Mouse (Mus musculus): ENCODE data around the gene Ttc39b.

Gene Ttc39b

GRCm38 (mm10) chr4:83323910-83324684, at the start of gene Ttc39b:
Gene Ttc39b, minus strand, starts transcription at chr4:83324255.
- peak; percentile 85 for DNase-seq (ENCODE audit: low spot score)

- DNase-seq (ENCODE audit: low spot score), result no peak
These were observed 49.3 kb upstream of the Ttc39b start for GRCm38 (mm10) chr4:83373381-83373780.

- no peak for DNase-seq (ENCODE audit: low spot score)
These were observed 33.7 kb upstream of the Ttc39b start for GRCm38 (mm10) chr4:83357738-83358137.

GRCm38 (mm10) chr4:83354786-83355185, 30.7 kb upstream of the Ttc39b start:
- DNase-seq (ENCODE audit: low spot score), result no peak

- DNase-seq (ENCODE audit: low spot score), result no peak
These were observed 29.9 kb upstream of the Ttc39b start for GRCm38 (mm10) chr4:83353949-83354348.

- DNase-seq (ENCODE audit: low spot score), result no peak
These were observed 29.2 kb upstream of the Ttc39b start for GRCm38 (mm10) chr4:83353276-83353675.

- DNase-seq (ENCODE audit: low spot score), result no peak
These were observed 26.7 kb upstream of the Ttc39b start for GRCm38 (mm10) chr4:83350719-83351118.

GRCm38 (mm10) chr4:83348970-83349369, 24.9 kb upstream of the Ttc39b start:
- DNase-seq (ENCODE audit: low spot score), result no peak

GRCm38 (mm10) chr4:83343895-83344294, 19.8 kb upstream of the Ttc39b start:
- DNase-seq (ENCODE audit: low spot score), result no peak

- DNase-seq (ENCODE audit: low spot score), result no peak
These were observed 19.2 kb upstream of the Ttc39b start for GRCm38 (mm10) chr4:83343146-83343823.

- no peak for DNase-seq (ENCODE audit: low spot score)
These were observed 18.4 kb upstream of the Ttc39b start for GRCm38 (mm10) chr4:83342268-83342970.

- no peak for DNase-seq (ENCODE audit: low spot score)
These were observed 15.3 kb upstream of the Ttc39b start for GRCm38 (mm10) chr4:83339393-83339792.

- no peak for DNase-seq (ENCODE audit: low spot score)
These were observed 13.7 kb upstream of the Ttc39b start for GRCm38 (mm10) chr4:83337717-83338116.

GRCm38 (mm10) chr4:83330369-83330768, 6.3 kb upstream of the Ttc39b start:
- DNase-seq (ENCODE audit: low spot score), result no peak

- no peak for DNase-seq (ENCODE audit: low spot score)
These were observed 5.6 kb upstream of the Ttc39b start for GRCm38 (mm10) chr4:83329615-83330014.

- DNase-seq (ENCODE audit: low spot score), result no peak
These were observed 4.2 kb upstream of the Ttc39b start for GRCm38 (mm10) chr4:83328026-83328945.

GRCm38 (mm10) chr4:83327526-83327925, 3.5 kb upstream of the Ttc39b start:
- DNase-seq (ENCODE audit: low spot score), result no peak

GRCm38 (mm10) chr4:83325366-83325765, 1.3 kb upstream of the Ttc39b start:
- DNase-seq (ENCODE audit: low spot score), result no peak

GRCm38 (mm10) chr4:83323201-83323903, 703 bp downstream of the Ttc39b start:
- DNase-seq (ENCODE audit: low spot score), result peak; percentile 12

- DNase-seq (ENCODE audit: low spot score), result no peak
These were observed 4.3 kb downstream of the Ttc39b start for GRCm38 (mm10) chr4:83319736-83320135.

GRCm38 (mm10) chr4:83318758-83319157, 5.3 kb downstream of the Ttc39b start:
- no peak for DNase-seq (ENCODE audit: low spot score)
